Mouse (Mus musculus) neural tube, embryonic 13.5 days (tissue): ENCODE data around the gene Usf1. TPM values are rescaled to one million over a fixed set of nuclear protein-coding genes. Genes with fewer than 3 reads are reported as not detected.
A peak's percentile ranks its signal among the peaks of the same experiment; 100 is the strongest.

Source experiments
- ATAC-seq: fragments of 200-750 bp; cut with Nextera tagmentation; 2 replicates; pipeline ENCODE4 v1.8.0; 2017; ENCODE audit warnings: low read depth, mild to moderate bottlenecking, moderate TSS enrichment, moderate library complexity
- H3K27ac ChIP-seq: fragments of 300-500 bp; sonication (generic); replicated peaks from 2 replicates; pipeline ENCODE4 v1.5.1; 2015; ENCODE audit warnings: moderate library complexity, mild to moderate bottlenecking, inconsistent platforms
- H3K27me3 ChIP-seq: fragments of 300-500 bp; sonication (generic); 2 replicates; pipeline ENCODE4 v1.6.1; 2015; ENCODE audit warnings: mild to moderate bottlenecking, inconsistent platforms
- H3K36me3 ChIP-seq: fragments of 300-500 bp; sonication (generic); 2 replicates; pipeline ENCODE4 v1.6.1; 2015; ENCODE audit warnings: mild to moderate bottlenecking, inconsistent platforms
- H3K4me1 ChIP-seq: fragments of 300-500 bp; sonication (generic); replicated peaks from 2 replicates; pipeline ENCODE4 v1.6.1; 2015; ENCODE audit warnings: inconsistent platforms
- H3K4me2 ChIP-seq: fragments of 300-500 bp; sonication (generic); 2 replicates; pipeline ENCODE4 v1.6.1; 2015; ENCODE audit warnings: inconsistent platforms, mild to moderate bottlenecking, moderate library complexity
- H3K4me3 ChIP-seq: fragments of 300-500 bp; sonication (generic); 2 replicates; pipeline ENCODE4 v1.5.1; 2015; ENCODE audit warnings: mild to moderate bottlenecking, inconsistent platforms
- H3K9ac ChIP-seq: fragments of 300-500 bp; sonication (generic); 2 replicates; pipeline ENCODE4 v1.6.1; 2015; ENCODE audit warnings: moderate library complexity, mild to moderate bottlenecking, inconsistent platforms
- H3K9me3 ChIP-seq: fragments of 300-500 bp; sonication (generic); 2 replicates; pipeline ENCODE4 v1.6.1; 2016; ENCODE audit warnings: inconsistent platforms
- WGBS: fragments of 180-500 bp; shearing (Covaris S2); methylation state at CpG from one replicate; pipeline ENCODE4 v1.1.7; 2015; 5-methylcytosine and 5-hydroxymethylcytosine counted together
- polyA plus RNA-seq: library from polyadenylated mRNA; unstranded; fragments of >200 nt; fragmentation: Nextera tagmentation; extraction: Ambion mirVana; gene quantifications from 2 replicates; pipeline ENCODE4 v1.2.1, GENCODE M21; 2015

The Usf1 gene
- polyA plus RNA-seq, 1 experiment from 2014 or later, result 183 TPM

DNA sequence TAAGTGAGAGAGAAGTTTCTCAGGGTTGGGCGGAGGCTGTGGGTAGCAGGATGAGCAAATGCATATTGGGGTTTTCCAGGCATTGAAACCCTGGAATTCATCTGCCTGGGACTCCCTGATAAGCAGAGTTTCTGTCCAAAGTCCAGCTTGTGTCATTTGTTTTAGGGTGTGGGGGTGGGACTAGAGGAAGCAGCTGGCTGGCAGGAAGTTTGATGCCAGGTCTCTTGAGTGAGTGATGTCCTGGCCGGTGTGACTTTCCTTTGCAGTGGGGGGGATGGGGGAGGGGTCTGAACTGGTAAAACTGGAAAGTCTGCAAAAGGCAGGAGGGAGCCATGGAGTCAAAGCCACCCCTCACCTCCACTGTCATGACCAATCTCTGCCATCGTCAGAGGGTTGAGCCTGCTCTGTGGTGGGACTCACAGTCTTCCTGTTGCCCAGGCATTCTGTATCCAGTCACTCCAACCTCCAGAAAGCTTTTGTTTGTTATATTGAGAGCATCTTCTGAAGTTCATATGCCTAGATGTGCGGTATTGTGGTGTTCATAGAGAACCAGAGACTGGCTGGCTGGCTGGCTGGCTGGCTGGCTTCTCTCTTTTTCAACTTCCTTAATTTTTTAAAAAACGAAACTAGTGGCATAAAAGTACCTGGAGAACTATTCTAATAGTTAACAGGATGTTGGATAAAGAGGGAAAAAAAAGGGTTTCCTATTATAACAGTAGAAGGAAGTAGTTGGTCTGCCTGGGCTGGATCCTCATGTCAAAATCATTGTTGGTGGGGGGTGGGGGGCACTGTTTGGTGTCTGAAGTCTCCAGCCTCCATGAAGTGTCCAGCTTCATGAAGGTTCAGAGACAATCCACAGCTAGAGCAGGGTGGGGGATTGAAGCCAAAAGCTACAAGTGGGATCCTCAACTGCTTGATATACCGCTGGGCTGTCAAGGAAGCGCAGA lies 30.6 kb downstream of the Usf1 start:
- Histone ChIP-seq H3K27me3 (peaks cover 34% of the 10 kb centered on the region), H3K27ac (peak overlapping the region; percentile 46; the same call in 1 of the 2 replicates), H3K9ac (no peak overlapping the region), H3K36me3 (no peaks in the 10 kb centered on the region), H3K4me2 (no peak overlapping the region), H3K4me3 (no peak overlapping the region), H3K9me3 (0 out of 2 replicates have a peak, but pooled peaks cover 4% of the 10 kb centered on the region), H3K4me1 (peaks cover 23% of the 10 kb centered on the region)
- 65% methylated on average over 7 of the region's 7 CpGs for WGBS
- no peak for ATAC-seq

GRCm38 (mm10) chr1:171442413-171442760 lies 31.3 kb downstream of the Usf1 start:
- Histone ChIP-seq H3K36me3 (no peaks in the 10 kb centered on the region), H3K9ac (no peak overlapping the region), H3K9me3 (0 out of 2 replicates have a peak, but pooled peaks cover 4% of the 10 kb centered on the region), H3K4me3 (no peak overlapping the region), H3K27me3 (peaks cover 27% of the 10 kb centered on the region), H3K4me1 (peaks cover 20% of the 10 kb centered on the region), H3K4me2 (no peak overlapping the region), H3K27ac (no peak overlapping the region)
- ATAC-seq, result no peak
- 71% methylated on average over 8 of the region's 8 CpGs for WGBS

DNA sequence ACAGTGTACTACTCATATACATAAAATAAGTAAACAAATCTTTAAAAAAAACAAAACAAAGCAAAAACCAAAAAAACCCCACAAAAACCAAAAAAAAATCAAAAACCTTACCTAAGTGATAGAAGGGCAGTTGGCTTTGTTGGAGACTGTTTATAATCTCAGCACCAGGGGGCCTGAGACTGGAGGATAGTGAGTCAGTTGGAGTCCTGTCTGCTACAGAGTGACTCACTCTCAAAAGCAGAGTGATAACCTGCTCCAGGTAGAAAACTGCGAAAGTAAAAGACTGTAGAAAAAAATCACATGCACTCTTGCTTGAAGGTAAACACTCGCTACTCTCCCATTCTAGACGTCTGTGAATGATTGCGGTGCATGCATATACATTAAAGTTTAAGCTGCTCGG lies 33.9 kb downstream of the Usf1 start:
- Histone ChIP-seq H3K27ac (no peak overlapping the region), H3K9ac (no peak overlapping the region), H3K4me1 (no peaks in the 10 kb centered on the region), H3K4me2 (no peak overlapping the region), H3K9me3 (0 out of 2 replicates have a peak, but pooled peaks cover 4% of the 10 kb centered on the region), H3K36me3 (no peaks in the 10 kb centered on the region), H3K27me3 (peaks cover under 1% of the 10 kb centered on the region), H3K4me3 (no peak overlapping the region)
- ATAC-seq, result no peak
- 90% methylated on average over 5 of the region's 5 CpGs for WGBS

- no peak overlapping the region for H3K27ac ChIP-seq
- H3K36me3 ChIP-seq, result no peaks in the 10 kb centered on the region
- no peak overlapping the region for H3K9ac ChIP-seq
- no peak overlapping the region for H3K4me2 ChIP-seq
- no peaks in the 10 kb centered on the region for H3K4me1 ChIP-seq
- WGBS, result 87% methylated on average over 7 of the region's 7 CpGs
- 0 out of 2 replicates have a peak, but pooled peaks cover 4% of the 10 kb centered on the region for H3K9me3 ChIP-seq
- no peaks in the 10 kb centered on the region for H3K27me3 ChIP-seq
- ATAC-seq, result no peak
- no peak overlapping the region for H3K4me3 ChIP-seq
These were observed 35.7 kb downstream of the Usf1 start for GRCm38 (mm10) chr1:171446854-171447253.

DNA sequence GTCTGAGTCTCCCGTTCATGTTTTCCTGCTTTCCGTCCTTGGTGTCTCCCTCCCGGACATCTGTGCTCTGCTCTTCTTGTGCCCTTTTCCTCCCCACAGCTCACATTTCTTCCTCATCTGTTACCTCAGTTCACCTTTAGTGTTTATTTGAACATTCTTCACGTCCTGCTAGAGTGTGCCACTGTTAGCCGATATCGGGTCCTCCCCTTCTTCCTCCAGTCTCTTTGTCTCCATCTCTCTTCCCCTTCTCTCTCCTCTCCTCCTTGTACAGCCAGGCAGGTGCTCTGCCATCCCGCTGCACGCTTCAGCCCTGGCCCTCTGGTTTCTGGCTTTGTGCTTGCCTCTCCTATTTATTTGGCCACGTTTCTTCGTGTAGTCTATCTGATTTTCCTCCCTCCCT lies 36.6 kb downstream of the Usf1 start:
- Histone ChIP-seq H3K27ac (no peak overlapping the region), H3K9me3 (0 out of 2 replicates have a peak, but pooled peaks cover 4% of the 10 kb centered on the region), H3K27me3 (no peaks in the 10 kb centered on the region), H3K4me3 (no peak overlapping the region), H3K4me2 (no peak overlapping the region), H3K9ac (no peak overlapping the region), H3K36me3 (no peaks in the 10 kb centered on the region), H3K4me1 (no peaks in the 10 kb centered on the region)
- ATAC-seq, result no peak
- 78% methylated on average over 10 of the region's 10 CpGs for WGBS

DNA sequence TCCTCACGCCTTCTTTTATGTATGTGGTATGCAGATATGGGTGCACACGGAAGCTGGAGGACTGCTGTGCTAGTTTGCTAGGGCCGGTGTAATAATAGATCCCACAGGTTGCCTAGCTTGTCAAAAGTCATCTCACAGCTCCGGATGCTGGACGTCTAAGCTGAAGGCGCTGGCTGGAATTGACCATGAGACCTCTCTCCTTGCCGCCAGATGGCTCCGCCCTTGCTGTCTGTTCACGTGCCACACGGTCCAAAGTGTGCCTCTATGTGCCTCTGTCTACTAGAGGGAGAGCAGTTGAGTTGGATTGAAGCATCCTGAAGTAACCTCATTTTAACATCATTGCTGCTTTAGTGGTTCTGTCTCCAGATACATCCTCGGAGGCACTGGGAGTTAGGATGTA lies 38.9 kb downstream of the Usf1 start:
- H3K4me1 ChIP-seq, result no peaks in the 10 kb centered on the region
- H3K4me3 ChIP-seq, result no peak overlapping the region
- ATAC-seq, result no peak
- no peak overlapping the region for H3K27ac ChIP-seq
- no peaks in the 10 kb centered on the region for H3K27me3 ChIP-seq
- no peaks in the 10 kb centered on the region for H3K9me3 ChIP-seq
- H3K36me3 ChIP-seq, result no peaks in the 10 kb centered on the region
- H3K9ac ChIP-seq, result no peak overlapping the region
- 85% methylated on average over 11 of the region's 11 CpGs for WGBS
- no peak overlapping the region for H3K4me2 ChIP-seq

DNA sequence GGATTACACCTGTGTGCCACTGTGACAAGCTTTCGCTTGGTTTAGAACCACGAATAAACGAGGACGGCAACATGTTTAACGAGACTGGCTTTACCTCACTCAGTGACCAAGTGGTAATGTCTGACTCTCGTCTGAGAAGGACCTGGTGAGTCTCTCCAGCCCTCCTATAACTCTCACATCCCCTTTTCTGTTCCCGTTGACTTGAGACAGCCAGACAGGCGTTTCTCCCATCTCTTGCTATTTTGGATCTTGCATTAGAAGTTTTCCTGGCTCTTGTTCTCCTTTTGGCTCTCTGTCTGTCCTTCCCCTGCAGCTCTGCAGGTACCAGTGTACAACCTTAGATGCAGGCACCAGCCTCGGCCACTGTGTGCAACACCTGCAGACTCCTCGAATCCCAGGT lies 39.9 kb downstream of the Usf1 start:
- H3K9ac ChIP-seq, result no peak overlapping the region
- no peaks in the 10 kb centered on the region for H3K36me3 ChIP-seq
- no peak for ATAC-seq
- H3K4me2 ChIP-seq, result no peak overlapping the region
- 90% methylated on average over 10 of the region's 10 CpGs for WGBS
- H3K27ac ChIP-seq, result no peak overlapping the region
- H3K4me3 ChIP-seq, result no peak overlapping the region
- no peaks in the 10 kb centered on the region for H3K4me1 ChIP-seq
- H3K9me3 ChIP-seq, result no peaks in the 10 kb centered on the region
- H3K27me3 ChIP-seq, result no peaks in the 10 kb centered on the region

GRCm38 (mm10) chr1:171452522-171452921 lies 41.4 kb downstream of the Usf1 start:
- Histone ChIP-seq H3K9ac (no peak overlapping the region), H3K36me3 (no peaks in the 10 kb centered on the region), H3K9me3 (no peaks in the 10 kb centered on the region), H3K4me2 (no peak overlapping the region), H3K4me3 (no peak overlapping the region), H3K27ac (no peak overlapping the region), H3K4me1 (no peaks in the 10 kb centered on the region), H3K27me3 (no peaks in the 10 kb centered on the region)
- 85% methylated on average over 5 of the region's 5 CpGs for WGBS
- ATAC-seq, result no peak

DNA sequence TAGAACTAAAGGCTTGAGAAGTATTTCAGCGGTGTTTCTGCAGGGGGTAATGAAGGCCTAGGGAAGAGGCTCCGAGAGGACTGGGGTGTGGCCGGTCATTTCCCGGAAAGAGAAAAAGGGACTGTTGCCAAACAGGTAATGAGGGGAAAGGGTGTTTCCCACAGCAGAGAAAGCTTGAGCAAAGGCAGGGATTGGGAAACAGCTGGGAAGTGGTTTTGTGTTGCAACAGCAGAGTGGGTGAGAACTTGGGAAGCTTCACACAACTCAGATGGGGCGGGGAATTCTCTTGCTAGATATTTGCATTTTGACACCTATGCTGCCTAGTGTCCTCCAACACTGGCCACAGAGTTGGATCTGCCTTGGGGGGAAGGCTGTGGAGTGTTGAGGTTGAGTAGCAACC lies 41.8 kb downstream of the Usf1 start:
- no peak for ATAC-seq
- H3K27me3 ChIP-seq, result no peaks in the 10 kb centered on the region
- no peak overlapping the region for H3K4me3 ChIP-seq
- no peak overlapping the region for H3K27ac ChIP-seq
- no peak overlapping the region for H3K4me2 ChIP-seq
- no peak overlapping the region for H3K9ac ChIP-seq
- WGBS, result 86% methylated on average over 5 of the region's 5 CpGs
- H3K9me3 ChIP-seq, result no peaks in the 10 kb centered on the region
- H3K4me1 ChIP-seq, result no peaks in the 10 kb centered on the region
- H3K36me3 ChIP-seq, result no peaks in the 10 kb centered on the region

DNA sequence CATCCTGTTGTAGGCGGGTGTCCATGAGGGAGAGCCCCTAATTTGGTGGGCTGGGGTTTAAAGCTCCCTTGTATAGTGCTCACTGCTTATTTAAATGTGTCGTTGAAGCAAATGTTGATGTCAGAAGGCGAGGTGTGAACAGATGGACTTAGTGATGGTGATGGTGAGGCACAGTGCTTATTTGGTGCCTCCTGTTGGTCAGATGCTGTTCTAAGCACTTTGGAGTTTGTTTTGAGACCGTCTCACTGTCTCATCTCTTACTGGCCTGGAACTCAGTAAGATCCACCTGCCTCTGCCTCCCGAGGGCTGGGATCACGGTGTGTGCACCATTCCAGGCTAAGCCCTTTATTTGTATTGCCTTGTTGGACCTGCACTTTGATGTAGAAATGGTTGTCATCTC lies 43.8 kb downstream of the Usf1 start:
- Histone ChIP-seq H3K4me1 (peaks cover 5% of the 10 kb centered on the region), H3K4me2 (no peak overlapping the region), H3K27ac (no peak overlapping the region), H3K36me3 (no peaks in the 10 kb centered on the region), H3K27me3 (no peaks in the 10 kb centered on the region), H3K9ac (no peak overlapping the region), H3K9me3 (no peaks in the 10 kb centered on the region), H3K4me3 (no peak overlapping the region)
- ATAC-seq, result no peak
- 89% methylated on average over 6 of the region's 6 CpGs for WGBS

DNA sequence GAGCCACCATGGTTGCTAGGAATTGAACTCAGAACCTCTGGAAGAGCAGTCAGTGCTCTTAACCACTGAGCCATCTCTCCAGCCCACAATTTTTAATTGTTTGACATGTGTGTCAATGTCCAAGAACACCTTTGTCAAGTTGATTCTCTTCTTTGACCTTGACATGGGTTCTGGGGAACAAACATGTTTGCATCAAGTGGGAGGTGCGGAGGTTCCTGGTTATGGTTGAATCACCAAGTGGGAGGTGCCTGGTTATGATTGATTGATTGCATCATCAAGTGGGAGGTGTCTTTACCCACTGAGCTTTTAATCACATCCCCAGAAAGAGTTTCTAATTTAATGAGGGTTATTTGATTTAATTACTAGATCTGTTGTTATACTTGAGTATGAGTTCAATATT lies 46.5 kb downstream of the Usf1 start:
- Histone ChIP-seq H3K4me2 (no peak overlapping the region), H3K9ac (no peak overlapping the region), H3K9me3 (no peaks in the 10 kb centered on the region), H3K36me3 (no peaks in the 10 kb centered on the region), H3K4me1 (peaks cover 10% of the 10 kb centered on the region), H3K27me3 (no peaks in the 10 kb centered on the region), H3K4me3 (no peak overlapping the region), H3K27ac (no peak overlapping the region)
- WGBS, result 98% methylated on average over 1 of the region's 1 CpGs
- ATAC-seq, result no peak

GRCm38 (mm10) chr1:171459791-171460190 lies 48.7 kb downstream of the Usf1 start:
- Histone ChIP-seq H3K4me3 (no peak overlapping the region), H3K9me3 (no peaks in the 10 kb centered on the region), H3K4me2 (no peak overlapping the region), H3K27me3 (no peaks in the 10 kb centered on the region), H3K9ac (no peak overlapping the region), H3K4me1 (peaks cover 10% of the 10 kb centered on the region), H3K36me3 (no peaks in the 10 kb centered on the region), H3K27ac (no peak overlapping the region)
- WGBS, result 59% methylated on average over 5 of the region's 5 CpGs
- no peak for ATAC-seq
